Mouse (Mus musculus) lung, postnatal 0 days (tissue): ENCODE measurements around the gene Ap3b2.

ENCODE experiments used
- CTCF ChIP-seq: IDR thresholded peaks from 2 replicates; pipeline ENCODE4 v1.5.1; 2016; ENCODE audit warnings: antibody characterized with exemption, mild to moderate bottlenecking
- EP300 ChIP-seq: IDR thresholded peaks from 2 replicates; pipeline ENCODE4 v1.6.1; 2016; ENCODE audit warnings: antibody characterized with exemption, mild to moderate bottlenecking, control low read depth

DNA sequence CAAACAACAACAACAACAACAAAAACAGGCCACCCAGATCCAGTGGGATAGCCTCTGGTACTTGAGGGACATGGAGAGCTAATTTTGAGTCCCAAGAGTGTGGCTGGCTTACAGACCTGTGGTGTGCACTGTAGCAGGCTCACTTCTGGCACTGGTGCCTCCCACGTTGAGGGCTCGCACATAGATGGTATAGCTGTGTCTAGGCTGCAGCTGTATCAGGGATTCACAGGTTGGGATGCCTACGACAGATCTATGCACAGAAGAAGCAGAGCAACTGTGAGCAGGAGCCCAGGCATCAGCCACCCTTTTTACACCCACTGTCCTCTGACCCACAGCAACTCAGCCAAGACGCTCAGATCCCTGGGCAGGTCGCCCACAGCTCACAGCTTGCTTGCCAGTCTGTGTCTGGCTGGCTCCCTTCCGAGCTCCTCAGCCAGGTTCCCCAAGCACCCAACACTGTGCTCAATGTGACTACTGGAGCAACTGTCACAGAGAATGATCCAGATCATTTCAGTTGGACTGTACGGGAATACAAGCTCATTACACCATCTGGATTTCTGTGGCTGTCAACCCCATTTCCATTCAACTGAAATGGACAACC lies 48.3 kb upstream of the Ap3b2 start:
- no peak for TF ChIP-seq CTCF
- no peak for TF ChIP-seq EP300
